ENCODE assay signal across 10 mouse cellular contexts in genomic region chr5:111724713-111725112, GRCm38 (mm10). TPM values are rescaled to one million over a fixed set of nuclear protein-coding genes. Genes with fewer than 3 reads are reported as not detected.
DNase-seq lines count a peak whose midpoint lies in the region; ATAC-seq and TF ChIP-seq lines count a peak whose summit lies in the region.
"Had no signal": no experiment of that assay in that cellular context is flagged by ENCODE, and none has a peak within 500 bp of the region (broad histone marks: within the 10 kb centered on the region; RNA-seq: fewer than 3 reads in every experiment).

No protein-coding gene starts in this region.

- peak; percentile 11 for DNase-seq in cerebellum, adult 11-12 months
- DNase-seq in cerebellum, adult 11 months = no peak
- peak; percentile 58 for DNase-seq in Patski (ENCODE audit: low read depth, low spot score)
- DNase-seq in left cerebral cortex, postnatal 4 days = peak; percentile 81
- no peak for DNase-seq in adrenal gland, postnatal 10 days
- no peak for DNase-seq in ovary, adult 18-20 months (ENCODE audit: low spot score)
- DNase-seq in thymus, postnatal 36 days = no peak

- no peak for TF ChIP-seq CTCF in Patski (IDR thresholded peaks at IDR 0.05)

- H3K36me3 ChIP-seq in forebrain, embryonic 15.5 days = no peaks in the 10 kb centered on the region
- H3K36me3 ChIP-seq: limb, embryonic 13.5 days had no signal

- 11% methylated on average over 10 of the region's 10 CpGs for WGBS in forebrain, embryonic 15.5 days

- intact Hi-C loops in left cerebral cortex, postnatal 4 days (cut with DNase I) = no loop called here

- POLR2A ChIA-PET in Patski (lab: Charles Lee) = interaction anchor here (0.7 kb wide), 1 partner anchor 99 kb away, joined by 5 read pairs; no protein-coding TSS in a partner anchor

- no peak overlapping the region for H3K4me3 ChIP-seq in forebrain, embryonic 15.5 days
- H3K4me3 ChIP-seq: limb, embryonic 13.5 days had no signal

- no peak overlapping the region for H3K9ac ChIP-seq in forebrain, embryonic 15.5 days (replicated peaks)

- H3K4me2 ChIP-seq in forebrain, embryonic 15.5 days (replicated peaks) = peak overlapping the region; percentile 43

- peak; percentile 90 for ATAC-seq in Patski
- ATAC-seq in forebrain, embryonic 15.5 days (replicated peaks) = peak; percentile 92

- CTCF ChIA-PET in Patski (lab: Charles Lee) = interaction anchor here (1.0 to 1.3 kb wide), 2 partner anchors 9 to 71 kb away, joined by 3 to 4 read pairs; no protein-coding TSS in a partner anchor

- H3K27me3 ChIP-seq in Patski = peaks cover 4% of the 10 kb centered on the region
- no peaks in the 10 kb centered on the region for H3K27me3 ChIP-seq in forebrain, embryonic 15.5 days

- H3K27ac ChIP-seq in forebrain, embryonic 15.5 days (replicated peaks) = peak overlapping the region; percentile 97

- in situ Hi-C loops in Patski (cut with MboI; ENCODE audit: low pct_unique_long_range_greater_than_20kb) = no loop called here

- H3K9me3 ChIP-seq in forebrain, embryonic 15.5 days = no peaks in the 10 kb centered on the region

- peaks cover 53% of the 10 kb centered on the region for H3K4me1 ChIP-seq in forebrain, embryonic 15.5 days

RNA-seq across cellular contexts. Expression of gene Gm26897, which starts 9.0 kb away (rescaled TPM):
- polyA plus RNA-seq in Patski (2021) = not detected
- polyA plus RNA-seq in forebrain, embryonic 15.5 days (2015; fragmentation: Nextera tagmentation; extraction: Ambion mirVana) = not detected in 2 replicates
- not detected for total RNA-seq in left cerebral cortex, postnatal 4 days (2021)
- not detected for total RNA-seq in adrenal gland, postnatal 10 days (2021)
- polyA plus RNA-seq: cortical plate, adult 2 months; limb, embryonic 13.5 days had no signal

Comparison
In these comparisons a context has a peak if more than half of its experiments do, and no peak if none do; other contexts are left out.
1. DNase-seq: peak in cerebellum, adult 11-12 months (single experiment), Patski (single experiment) and left cerebral cortex, postnatal 4 days (single experiment); none in cerebellum, adult 11 months (single experiment), adrenal gland, postnatal 10 days (single experiment), ovary, adult 18-20 months (single experiment) and thymus, postnatal 36 days (0 of 2).